Mouse (Mus musculus) CH12.LX (cell line): ENCODE measurements around the gene Alg9. TPM values are rescaled to one million over a fixed set of nuclear protein-coding genes. Genes with fewer than 3 reads are reported as not detected.

ENCODE experiments used
- DNase-seq: peaks from one replicate; pipeline ENCODE4 v3.0.0-alpha.2; 2013; ENCODE audit errors: extremely low read depth
- H3K27ac ChIP-seq: 2 replicates; pipeline ENCODE4 v1.5.1; 2012; ENCODE audit warnings: low read depth, mild to moderate bottlenecking, control low read depth, moderate library complexity; ENCODE audit not compliant: insufficient read depth
- H3K27me3 ChIP-seq: replicated peaks from 2 replicates; pipeline ENCODE3; 2012; ENCODE audit warnings: inconsistent platforms
- H3K36me3 ChIP-seq, 2 experiments: replicated peaks in 1 of 2; 2 replicates each; pipeline versions ENCODE3 to v1.6.1; 2012; ENCODE audit warnings: inconsistent platforms in 1 of 2, low read length in 1 of 2, mild to moderate bottlenecking in 1 of 2, mixed read lengths in 1 of 2, moderate library complexity in 1 of 2; ENCODE audit not compliant: control insufficient read depth in 1 of 2, insufficient read depth in 1 of 2
- H3K4me1 ChIP-seq, 2 experiments: 2 replicates each; pipeline ENCODE4 v1.6.1; 2012; ENCODE audit warnings: inconsistent platforms in 1 of 2, moderate library complexity in 1 of 2; ENCODE audit not compliant: insufficient read depth in 2 of 2, control insufficient read depth in 1 of 2
- H3K4me2 ChIP-seq: 2 replicates; pipeline ENCODE4 v1.6.1; 2012; ENCODE audit warnings: low read depth, mild to moderate bottlenecking, control low read depth; ENCODE audit not compliant: poor library complexity, insufficient read depth, severe bottlenecking
- H3K4me3 ChIP-seq, 3 experiments: fragments of 150-350 bp in 1 of 3; sonication (generic) in 1 of 3; replicated peaks in 1 of 3; 2 replicates each; pipeline versions ENCODE3 to v1.5.1; 2011 to 2012; ENCODE audit warnings: low read depth in 2 of 3, low read length in 2 of 3, mild to moderate bottlenecking in 2 of 3, moderate library complexity in 2 of 3, control low read depth in 1 of 3, improper control_type of control experiment in 1 of 3, inconsistent platforms in 1 of 3, mixed read lengths in 1 of 3; ENCODE audit not compliant: poor library complexity in 1 of 3
- H3K79me2 ChIP-seq: replicated peaks from 2 replicates; pipeline ENCODE4 v1.6.1; 2012; ENCODE audit warnings: mild to moderate bottlenecking, moderate library complexity; ENCODE audit not compliant: control insufficient read depth, poor library complexity, insufficient read depth, severe bottlenecking; ENCODE audit errors: extremely low read depth
- H3K9ac ChIP-seq: 2 replicates; pipeline ENCODE4 v1.6.1; 2012; ENCODE audit warnings: low read depth, mild to moderate bottlenecking, control low read depth, moderate library complexity; ENCODE audit not compliant: insufficient read depth
- H3K9me3 ChIP-seq: replicated peaks from 2 replicates; pipeline ENCODE3; 2012; ENCODE audit warnings: low read length, inconsistent platforms, mixed read lengths
- BHLHE40 ChIP-seq: IDR thresholded peaks from 2 replicates; pipeline ENCODE4 v1.6.1; 2011; ENCODE audit warnings: mild to moderate bottlenecking, low read depth, low read length, improper control_type of control experiment
- CHD1 ChIP-seq: IDR thresholded peaks from 2 replicates; pipeline ENCODE4 v1.6.1; 2012; ENCODE audit warnings: low read depth, low read length, improper control_type of control experiment, inconsistent platforms
- CHD2 ChIP-seq: IDR thresholded peaks from 2 replicates; pipeline ENCODE4 v1.6.1; 2011; ENCODE audit warnings: low read length, improper control_type of control experiment
- CTCF ChIP-seq, 2 experiments: IDR thresholded peaks in 1 of 2; conservative IDR thresholded peaks in 1 of 2; 2 replicates each; pipeline ENCODE4 v1.5.1; 2011 to 2012; ENCODE audit warnings: low read depth in 2 of 2, low read length in 2 of 2, improper control_type of control experiment in 1 of 2, inconsistent platforms in 1 of 2, mild to moderate bottlenecking in 1 of 2, moderate library complexity in 1 of 2
- ETS1 ChIP-seq: conservative IDR thresholded peaks from 2 replicates; pipeline ENCODE4 v1.6.1; 2012; ENCODE audit warnings: low read depth, mild to moderate bottlenecking, inconsistent platforms, low read length, improper control_type of control experiment, moderate library complexity
- GABPA ChIP-seq: IDR thresholded peaks from 2 replicates; pipeline ENCODE4 v1.6.1; 2012; ENCODE audit warnings: low read depth, low read length, improper control_type of control experiment, inconsistent platforms; ENCODE audit not compliant: insufficient replicate concordance
- IRF4 ChIP-seq: IDR thresholded peaks from 2 replicates; pipeline ENCODE4 v1.6.1; 2014; ENCODE audit warnings: low read depth, mild to moderate bottlenecking, inconsistent platforms, low read length, improper control_type of control experiment
- JUND ChIP-seq: conservative IDR thresholded peaks from 2 replicates; pipeline ENCODE4 v1.6.1; 2011; ENCODE audit warnings: low read depth, low read length, improper control_type of control experiment
- KAT2A ChIP-seq: IDR thresholded peaks from 2 replicates; pipeline ENCODE4 v1.6.1; 2012; ENCODE audit warnings: low read length, improper control_type of control experiment, inconsistent platforms; ENCODE audit not compliant: insufficient replicate concordance
- MAX ChIP-seq: IDR thresholded peaks from 2 replicates; pipeline ENCODE4 v1.6.1; 2011; ENCODE audit warnings: low read length, improper control_type of control experiment
- MEF2A ChIP-seq: IDR thresholded peaks from 2 replicates; pipeline ENCODE4 v1.6.1; 2014; ENCODE audit warnings: low read depth, mild to moderate bottlenecking, inconsistent platforms, low read length, improper control_type of control experiment, borderline replicate concordance
- MXI1 ChIP-seq: IDR thresholded peaks from 2 replicates; pipeline ENCODE4 v1.6.1; 2011; ENCODE audit warnings: mild to moderate bottlenecking, low read depth, low read length, improper control_type of control experiment
- NRF1 ChIP-seq: IDR thresholded peaks from 2 replicates; pipeline ENCODE4 v1.6.1; 2014; ENCODE audit warnings: low read depth, mild to moderate bottlenecking, inconsistent platforms, low read length, improper control_type of control experiment, moderate library complexity
- POLR2A ChIP-seq: IDR thresholded peaks from 2 replicates; pipeline ENCODE4 v1.6.1; 2011; ENCODE audit warnings: low read depth, mild to moderate bottlenecking, improper control_type of control experiment, low read length
- RAD21 ChIP-seq: IDR thresholded peaks from 2 replicates; pipeline ENCODE4 v1.6.1; 2011; ENCODE audit warnings: low read depth, mild to moderate bottlenecking, low read length, improper control_type of control experiment, moderate library complexity
- RCOR1 ChIP-seq: conservative IDR thresholded peaks from 2 replicates; pipeline ENCODE4 v1.6.1; 2012; ENCODE audit warnings: low read depth, mild to moderate bottlenecking, inconsistent platforms, low read length, improper control_type of control experiment
- SMC3 ChIP-seq: IDR thresholded peaks from 2 replicates; pipeline ENCODE4 v1.6.1; 2011; ENCODE audit warnings: low read depth, low read length, improper control_type of control experiment
- TBP ChIP-seq: conservative IDR thresholded peaks from 2 replicates; pipeline ENCODE4 v1.6.1; 2011; ENCODE audit warnings: low read depth, low read length, improper control_type of control experiment
- TCF12 ChIP-seq: IDR thresholded peaks from 2 replicates; pipeline ENCODE4 v1.6.1; 2014; ENCODE audit warnings: low read depth, mild to moderate bottlenecking, inconsistent platforms, low read length, improper control_type of control experiment
- UBTF ChIP-seq: IDR thresholded peaks from 2 replicates; pipeline ENCODE4 v1.6.1; 2012; ENCODE audit warnings: low read depth, mild to moderate bottlenecking, inconsistent platforms, low read length, improper control_type of control experiment, moderate library complexity
- USF1 ChIP-seq: IDR thresholded peaks from 2 replicates; pipeline ENCODE4 v1.6.1; 2014; ENCODE audit warnings: low read depth, mild to moderate bottlenecking, inconsistent platforms, low read length, improper control_type of control experiment
- USF2 ChIP-seq: conservative IDR thresholded peaks from 2 replicates; pipeline ENCODE4 v1.6.1; 2011; ENCODE audit warnings: low read depth, low read length, improper control_type of control experiment
- ZC3H11A ChIP-seq: IDR thresholded peaks from 2 replicates; pipeline ENCODE4 v1.6.1; 2012; ENCODE audit warnings: low read depth, mild to moderate bottlenecking, inconsistent platforms, low read length, improper control_type of control experiment
- ZKSCAN1 ChIP-seq: IDR thresholded peaks from 2 replicates; pipeline ENCODE4 v1.6.1; 2012; ENCODE audit warnings: low read depth, inconsistent platforms, low read length, improper control_type of control experiment, borderline replicate concordance
- ZMIZ1 ChIP-seq: IDR thresholded peaks from 2 replicates; pipeline ENCODE4 v1.6.1; 2012; ENCODE audit warnings: low read depth, mild to moderate bottlenecking, inconsistent platforms, low read length, improper control_type of control experiment
- ZNF384 ChIP-seq: IDR thresholded peaks from 2 replicates; pipeline ENCODE4 v1.6.1; 2012; ENCODE audit warnings: low read depth, low read length, improper control_type of control experiment, inconsistent platforms
- dilution Hi-C: fragments of 300-500 bp; cut with MboI; formaldehyde crosslinking; loops from 2 replicates; pipeline ENCODE4 v1.14.3; 2020; ENCODE audit warnings: low sequenced_read_pairs; ENCODE audit not compliant: extremely low pct_unique_long_range_greater_than_20kb, extremely low pct_ligation_motif_present
- in situ Hi-C: fragments of 300-500 bp; cut with MboI; formaldehyde crosslinking; loops from 3 replicates; pipeline ENCODE4 v1.14.3; 2019; ENCODE audit warnings: low sequenced_read_pairs, low pct_ligation_motif_present, low pct_unique_long_range_greater_than_20kb, mixed read lengths
- polyA plus RNA-seq: library from polyadenylated mRNA; unstranded; fragments of >175 nt; gene quantifications from 2 replicates; pipeline ENCODE4 v1.2.1, GENCODE M21; 2012; ENCODE audit warnings: low read depth; ENCODE audit not compliant: insufficient read length
- total RNA-seq, 2 experiments: library from RNA; depleted of rRNA; stranded (reverse); fragments of 300-350 nt in 1 of 2; fragments of >200 nt in 1 of 2; gene quantifications; 2 replicates each; pipeline ENCODE4 v1.2.3; 2012 to 2014

Alg9 gene
- total and polyA plus RNA-seq, 3 experiments: 25.7 to 40.1 (median 39.6) TPM

DNA sequence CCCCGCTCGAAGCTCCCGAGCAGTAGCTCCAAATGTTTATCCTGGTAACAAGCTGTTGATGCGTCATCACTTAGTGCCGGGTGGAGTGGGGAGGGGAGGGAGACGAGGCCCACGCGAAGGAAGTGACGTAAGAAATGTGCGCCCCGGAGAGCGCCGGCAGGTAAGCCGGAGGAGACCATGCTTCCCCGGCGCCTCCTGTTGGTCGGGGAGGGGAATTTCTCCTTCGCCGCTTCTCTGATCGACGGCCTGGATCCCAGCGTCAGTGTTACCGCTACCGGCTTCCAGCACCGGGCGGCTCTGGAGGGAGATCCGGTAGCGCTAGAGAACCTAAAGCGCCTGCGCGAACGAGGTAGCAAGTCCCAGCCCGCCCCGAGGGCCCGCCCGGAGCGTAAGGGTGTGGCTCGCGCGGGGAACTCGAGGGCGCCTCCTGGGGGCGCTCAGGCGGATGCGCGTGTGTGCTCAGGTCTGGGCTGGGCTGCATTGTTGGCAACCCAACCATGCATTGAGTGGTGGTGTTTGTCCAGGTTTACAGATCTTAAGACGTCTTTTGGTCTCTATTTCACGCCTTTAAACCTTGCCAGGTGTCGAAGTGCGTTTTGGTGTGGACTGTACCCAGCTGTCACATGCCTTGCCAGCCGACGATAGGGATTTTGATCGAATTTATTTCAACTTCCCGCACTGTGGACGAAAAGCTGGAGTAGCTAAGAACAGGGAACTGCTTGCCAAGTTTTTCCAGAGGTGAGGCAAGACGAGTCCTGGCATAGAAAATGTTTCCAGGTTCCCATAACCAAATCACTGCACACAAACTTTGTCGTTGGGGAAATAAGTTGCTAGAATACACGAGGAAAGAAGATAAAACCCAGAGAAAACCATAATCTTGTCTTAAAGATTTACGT, 6.5 kb upstream of the Alg9 start, which contains the start of gene Fdxacb1 (continued):
- TF ChIP-seq CHD2 (peak; percentile 78), ETS1 (0 out of 2 replicates have a peak, but pooled peaks have one; percentile 24), JUND (peak; percentile 44; the same call in 1 of the 2 replicates), RAD21 (no peak; the same call in none of the 2 replicates), ZKSCAN1 (no peak), POLR2A (peak; percentile 74), CHD1 (no peak), BHLHE40 (peak; percentile 37; the same call in 1 of the 2 replicates), USF2 (no peak), IRF4 (peak; percentile 71; the same call in 1 of the 2 replicates), TCF12 (peak; percentile 74), CTCF (conservative IDR thresholded peaks at IDR 0.05 in 1 of 2, IDR thresholded peaks at IDR 0.05 in 1 of 2; ENCODE audit: low read depth in 2 of 2, low read length in 2 of 2) (peak; percentile 31 to 76; a peak in 3 of 4 replicates), TBP (0 out of 2 replicates have a peak, but pooled peaks have one; percentile 50), USF1 (no peak), ZC3H11A (no peak), UBTF (peak; percentile 63; the same call in 1 of the 2 replicates), ZMIZ1 (0 out of 2 replicates have a peak, but pooled peaks have one; percentile 59), MXI1 (peak; percentile 84), NRF1 (peak; percentile 79), SMC3 (peak; percentile 47), MEF2A (peak; percentile 72; the same call in 1 of the 2 replicates)
- TF ChIP-seq, all 38 proteins: peak for 25

DNA sequence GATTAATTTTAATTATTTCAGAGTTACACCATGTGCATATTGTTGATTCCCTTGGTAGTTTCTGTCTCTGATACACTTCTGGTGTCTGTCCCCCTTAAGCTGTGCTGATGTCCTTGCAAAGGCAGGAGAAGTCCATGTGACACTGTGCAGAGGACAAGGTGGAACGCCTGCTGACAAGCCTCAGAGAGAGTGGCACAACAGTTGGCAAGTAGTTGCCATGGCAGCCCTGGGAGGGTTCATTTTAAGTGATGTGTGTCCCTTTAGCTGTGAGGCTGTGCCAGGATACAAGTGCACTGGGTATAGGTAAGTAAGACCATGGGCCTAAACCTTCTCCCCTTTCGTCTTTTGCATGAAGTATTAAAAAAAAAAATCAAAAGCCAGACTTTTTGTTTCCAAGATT, 4.8 kb upstream of the Alg9 start:
- H3K27ac ChIP-seq: no peak overlapping the region
- H3K4me3 ChIP-seq: no peak overlapping the region
- peaks cover 10% of the 10 kb centered on the region for H3K79me2 ChIP-seq
- peaks cover 8 to 25% of the 10 kb centered on the region in 2 experiments for H3K36me3 ChIP-seq
- dilution Hi-C loops (no loop called here), in situ Hi-C loops (no loop called here)
- DNase-seq: no peak
- TF ChIP-seq ZNF384 (no peak), CHD1 (no peak), GABPA (no peak), USF2 (no peak), MEF2A (no peak), SMC3 (no peak), RAD21 (no peak), ZMIZ1 (no peak), KAT2A (no peak), MAX (no peak), RCOR1 (no peak)
- no peaks in the 10 kb centered on the region for H3K27me3 ChIP-seq
- H3K4me2 ChIP-seq: no peak overlapping the region
- no peak overlapping the region for H3K9ac ChIP-seq
- peaks cover 7 to 20% of the 10 kb centered on the region in 2 experiments; a peak in 2 of 4 replicates for H3K4me1 ChIP-seq
- H3K9me3 ChIP-seq: no peaks in the 10 kb centered on the region
